Mouse (Mus musculus) B cell, adult (primary cell): ENCODE results near the gene Gm14819. TPM values are rescaled to one million over a fixed set of nuclear protein-coding genes. Genes with fewer than 3 reads are reported as not detected.

Experiments
- total RNA-seq: library from RNA; stranded (reverse); gene quantifications from 4 replicates; pipeline ENCODE4 v1.2.4, GENCODE M21; 2023; ENCODE audit not compliant: inconsistent age

Gene Gm14819
- not detected in 4 replicates for total RNA-seq

DNA sequence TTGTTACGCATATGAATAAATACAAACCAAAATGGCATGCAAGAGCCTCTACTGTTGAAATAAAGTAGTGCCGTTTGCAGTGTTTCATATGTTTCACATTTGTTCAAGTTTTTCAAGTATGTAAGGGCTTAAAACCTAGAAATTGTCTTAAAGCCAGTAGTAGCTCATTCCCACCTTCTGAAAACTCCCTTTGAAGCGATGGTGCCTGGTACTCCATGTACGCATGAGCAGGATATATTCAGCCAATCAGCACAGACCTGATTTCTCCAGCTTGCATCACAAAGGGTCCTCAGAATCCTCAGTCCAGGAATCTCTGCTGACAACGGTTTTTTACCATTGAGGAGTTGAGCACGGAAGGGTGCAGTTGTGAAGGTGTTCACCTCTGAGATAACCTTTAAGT lies at the start of gene Gm14819:
Gene Gm14819, plus strand, starts transcription at position 301 of the 400 bp plus-strand sequence.

